Mouse (Mus musculus): Measurements from ENCODE around the gene Ugt2b37.
"Not testable (repeated sequence)": the region's sequence is repeated elsewhere in the genome, so short reads cannot be mapped to it uniquely, and the experiment has no call there.

The Ugt2b37 gene

GRCm38 (mm10) chr5:87254676-87255075 is at the start of gene Ugt2b37:
TSS of gene Ugt2b37 (minus strand) at chr5:87254804.
- DNase-seq, result not testable (repeated sequence)

DNA sequence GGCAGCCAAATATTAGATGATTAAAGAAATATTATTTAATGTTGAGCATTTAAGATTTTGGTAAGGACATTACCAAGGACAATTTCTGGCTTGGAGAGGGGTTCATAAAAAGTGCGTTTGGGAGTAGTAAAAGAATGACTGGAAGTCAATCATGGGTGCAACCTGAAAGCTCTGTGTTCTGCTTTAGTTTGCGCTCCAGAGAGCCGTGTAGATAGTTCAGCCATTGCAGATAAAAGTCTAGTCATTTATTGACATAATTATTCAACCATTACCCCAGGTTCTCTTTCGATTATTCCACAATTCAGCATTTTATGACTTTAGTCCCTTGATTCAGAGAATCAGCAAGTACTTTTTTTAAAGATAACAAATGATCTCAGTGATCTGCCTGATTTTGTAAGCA is 31.6 kb upstream of the Ugt2b37 start:
- DNase-seq, result not testable (repeated sequence)

GRCm38 (mm10) chr5:87275986-87276385 is 21.4 kb upstream of the Ugt2b37 start:
- DNase-seq, result not testable (repeated sequence)

GRCm38 (mm10) chr5:87275581-87275980 is 21.0 kb upstream of the Ugt2b37 start:
- no peak for DNase-seq

DNA sequence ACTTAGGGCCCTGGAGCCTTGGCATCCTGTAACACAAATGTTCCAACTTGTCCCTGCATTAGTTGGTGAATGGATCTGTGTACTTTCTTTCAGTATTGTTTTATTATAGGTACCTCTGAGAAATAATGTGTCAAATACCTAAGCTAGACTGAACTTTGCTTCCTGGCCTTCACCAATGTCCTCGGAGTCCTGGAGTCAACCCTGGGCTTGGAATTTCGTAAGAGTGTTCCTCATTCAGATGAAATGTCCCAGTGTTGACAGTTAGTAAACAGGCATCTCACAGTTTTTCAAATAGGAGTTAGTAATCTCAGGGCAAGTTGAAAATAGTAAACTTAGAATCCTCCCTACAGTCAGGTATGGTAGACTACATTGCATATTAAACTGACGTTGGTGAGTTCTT is 1.2 kb upstream of the Ugt2b37 start:
- no peak for DNase-seq

GRCm38 (mm10) chr5:87242140-87242539 is 12.5 kb downstream of the Ugt2b37 start:
- not testable (repeated sequence) for DNase-seq

- not testable (repeated sequence) for DNase-seq
Measured at GRCm38 (mm10) chr5:87196430-87196829, 58.2 kb downstream of the Ugt2b37 start.

Measured in embryo, embryonic 11 days (tissue).